Mouse (Mus musculus) granulocyte monocyte progenitor cell, adult 5-6 weeks (primary cell): Measurements from ENCODE around the gene Ints11. TPM values are rescaled to one million over a fixed set of nuclear protein-coding genes. Genes with fewer than 3 reads are reported as not detected.
A peak's percentile ranks its signal among the peaks of the same experiment; 100 is the strongest.

ENCODE experiments used
- ATAC-seq: replicated peaks from 2 replicates; pipeline ENCODE4 v1.8.0; 2016; ENCODE audit warnings: mild to moderate bottlenecking, moderate TSS enrichment, inconsistent platforms; ENCODE audit not compliant: poor library complexity, severe bottlenecking
- total RNA-seq, 2 experiments: library from RNA; stranded (forward) in 1 of 2; stranded (reverse) in 1 of 2; fragments of 200-712, 200-1000 nt in 1 of 2; fragments of >200 nt in 1 of 2; fragmentation: Nextera tagmentation in 1 of 2; gene quantifications; 2 replicates each; pipeline ENCODE4 v1.2.3; 2014 to 2017

Ints11 gene
- total RNA-seq, 2 experiments from 2014 or later: 37.9 to 64.7 TPM

- peak; percentile 23 for ATAC-seq
Measured at GRCm38 (mm10) chr4:155847591-155848352, 21.6 kb upstream of the Ints11 start.

- ATAC-seq: no peak; the same call in 1 of the 2 replicates
Measured at GRCm38 (mm10) chr4:155848434-155849095, 20.8 kb upstream of the Ints11 start.

GRCm38 (mm10) chr4:155849391-155849790 lies 20.0 kb upstream of the Ints11 start:
- no peak for ATAC-seq

- ATAC-seq: no peak
Measured at GRCm38 (mm10) chr4:155849792-155850451, 19.4 kb upstream of the Ints11 start.

GRCm38 (mm10) chr4:155851368-155851767 lies 18.0 kb upstream of the Ints11 start:
- ATAC-seq: no peak

GRCm38 (mm10) chr4:155851951-155852411 lies 17.4 kb upstream of the Ints11 start:
- no peak for ATAC-seq

- no peak for ATAC-seq
Measured at GRCm38 (mm10) chr4:155853421-155853820, 15.9 kb upstream of the Ints11 start.

- ATAC-seq: no peak
Measured at GRCm38 (mm10) chr4:155854991-155855390, 14.4 kb upstream of the Ints11 start.

- 0 out of 2 replicates have a peak, but pooled peaks have one; percentile 17 for ATAC-seq
Measured at GRCm38 (mm10) chr4:155856071-155856470, 13.3 kb upstream of the Ints11 start.

GRCm38 (mm10) chr4:155856881-155857280 lies 12.5 kb upstream of the Ints11 start:
- ATAC-seq: no peak

GRCm38 (mm10) chr4:155859318-155859717 lies 10.0 kb upstream of the Ints11 start:
- peak; percentile 78 for ATAC-seq

- ATAC-seq: peak; percentile 60
Measured at GRCm38 (mm10) chr4:155861787-155862186, 7.6 kb upstream of the Ints11 start.

- no peak for ATAC-seq
Measured at GRCm38 (mm10) chr4:155863001-155863400, 6.3 kb upstream of the Ints11 start, which contains the start of gene Tas1r3. Tas1r3 (minus strand) TSS chr4:155863362.

- ATAC-seq: peak; percentile 47
Measured at GRCm38 (mm10) chr4:155868614-155869298, 590 bp upstream of the Ints11 start.

GRCm38 (mm10) chr4:155871404-155871803 lies 2.1 kb downstream of the Ints11 start:
- no peak for ATAC-seq

GRCm38 (mm10) chr4:155883587-155883986 lies 14.2 kb downstream of the Ints11 start:
- ATAC-seq: no peak

- ATAC-seq: peak; percentile 81
Measured at GRCm38 (mm10) chr4:155886330-155886729, 17.0 kb downstream of the Ints11 start.

- no peak for ATAC-seq
Measured at GRCm38 (mm10) chr4:155887674-155888073, 18.3 kb downstream of the Ints11 start.

GRCm38 (mm10) chr4:155888181-155888580 lies 18.8 kb downstream of the Ints11 start:
- no peak for ATAC-seq

GRCm38 (mm10) chr4:155889316-155889715 lies 20.0 kb downstream of the Ints11 start:
- ATAC-seq: no peak
